Mouse (Mus musculus): ENCODE data around the gene Smim5. TPM values are rescaled to one million over a fixed set of nuclear protein-coding genes. Genes with fewer than 3 reads are reported as not detected.

Smim5 gene
- total RNA-seq, 2 experiments from 2014 or later: 0.33 TPM; not detected in 1

Other genes starting within 250 kb of the Smim5 start
- gene Grb2, start 191.4 kb upstream of the Smim5 start, total RNA-seq (2021): 100 to 1,000 TPM; 183 to 190 TPM
- gene Tmem94, start 134.5 kb upstream of the Smim5 start, total RNA-seq (2021): 10 to 100 TPM; 48.1 to 51.4 TPM
- 10 to 100 TPM; 18.7 to 21.3 TPM for gene Caskin2, start 86.3 kb upstream of the Smim5 start, total RNA-seq (2021)
- 10 to 100 TPM; 12.7 to 15.3 TPM for gene Tsen54, start 85.2 kb upstream of the Smim5 start, total RNA-seq (2021)
- gene Llgl2, start 75.9 kb upstream of the Smim5 start, total RNA-seq (2021): 1 to 10 TPM; 2.8 to 3.4 TPM
- under 1 TPM; 0.13 to 0.17 TPM for gene Myo15b, start 41.6 kb upstream of the Smim5 start, total RNA-seq (2021)
- gene Smim6, start 12.1 kb downstream of the Smim5 start, total RNA-seq (2021): not detected
- 10 to 100 TPM; 43.2 to 50.7 TPM for gene Sap30bp, start 33.3 kb downstream of the Smim5 start, total RNA-seq (2021)
- gene Recql5, start 33.5 kb downstream of the Smim5 start, total RNA-seq (2021): 10 to 100 TPM; 19.8 to 22.4 TPM
- 1 to 10 TPM; 3.2 to 4.2 TPM for gene Itgb4, start 74.7 kb downstream of the Smim5 start, total RNA-seq (2021)
- 10 to 100 TPM; 18.8 to 19.4 TPM for gene Galk1, start 112.8 kb downstream of the Smim5 start, total RNA-seq (2021)
- gene H3f3b, start 128.0 kb downstream of the Smim5 start, total RNA-seq (2021): 100 to 1,000 TPM; 254 to 295 TPM
- 10 to 100 TPM; 23.8 to 25.5 TPM for gene Unk, start 130.4 kb downstream of the Smim5 start, total RNA-seq (2021)
- gene Unc13d, start 178.0 kb downstream of the Smim5 start, total RNA-seq (2021): under 1 TPM; 0.46 to 0.55 TPM
- gene Wbp2, start 187.0 kb downstream of the Smim5 start, total RNA-seq (2021): 100 to 1,000 TPM; 278 to 292 TPM
- 1 to 10 TPM; 8.7 to 9.0 TPM for gene Trim47, start 227.2 kb downstream of the Smim5 start, total RNA-seq (2021)
- gene Trim65, start 231.2 kb downstream of the Smim5 start, total RNA-seq (2021): 1 to 10 TPM; 5.4 to 7.0 TPM
- gene Mrpl38, start 238.9 kb downstream of the Smim5 start, total RNA-seq (2021): 10 to 100 TPM; 51.1 to 56.1 TPM